Mouse (Mus musculus) cortical plate, adult 2 months (tissue): ENCODE measurements at regions not wholly inside any gene's neighbourhood (a gene's known extent, or its start where the extent isn't known, plus 50 kb on each side); places are given as distances from the start of the nearest gene placed in this dataset.

Experiments used
- CTCF ChIP-seq: fragments of 200-500 bp; IDR thresholded peaks from 2 replicates; pipeline ENCODE4 v1.5.1; 2011; ENCODE audit warnings: mild to moderate bottlenecking, control low read depth, low read length; ENCODE audit not compliant: insufficient read depth; ENCODE audit errors: extremely low read depth
- POLR2A ChIP-seq: fragments of 200-500 bp; IDR thresholded peaks from 2 replicates; pipeline ENCODE4 v1.6.1; 2011; ENCODE audit warnings: mild to moderate bottlenecking, low read length, control low read depth; ENCODE audit not compliant: insufficient read depth; ENCODE audit errors: extremely low read depth

GRCm38 (mm10) chr14:25245691-25246090, 213.3 kb upstream of the Zmiz1 start:
- TF ChIP-seq CTCF (no peak), POLR2A (no peak)
